Mouse (Mus musculus) hindbrain, embryonic 14.5 days (tissue): ENCODE measurements around the gene Gal3st4. TPM values are rescaled to one million over a fixed set of nuclear protein-coding genes. Genes with fewer than 3 reads are reported as not detected.

ENCODE experiments used
- ATAC-seq: fragments of 200-750 bp; cut with Nextera tagmentation; 2 replicates; pipeline ENCODE4 v1.8.0; 2017; ENCODE audit warnings: moderate number of reproducible peaks, mild to moderate bottlenecking, moderate TSS enrichment, moderate library complexity; ENCODE audit not compliant: low FRiP score
- DNase-seq: peaks from one replicate; pipeline ENCODE4 v3.0.0-alpha.2; 2015; ENCODE audit warnings: low spot score
- H3K27ac ChIP-seq: fragments of 300-500 bp; sonication (generic); 2 replicates; pipeline ENCODE4 v1.5.1; 2014; ENCODE audit warnings: mild to moderate bottlenecking, moderate library complexity
- H3K27me3 ChIP-seq: fragments of 300-500 bp; sonication (generic); 2 replicates; pipeline ENCODE4 v1.6.1; 2014; ENCODE audit warnings: mild to moderate bottlenecking, low read length, mixed read lengths; ENCODE audit not compliant: control insufficient read depth, insufficient read depth
- H3K36me3 ChIP-seq: fragments of 300-500 bp; sonication (generic); replicated peaks from 2 replicates; pipeline ENCODE4 v1.6.1; 2014; ENCODE audit not compliant: control insufficient read depth, insufficient read depth
- H3K4me1 ChIP-seq: fragments of 300-500 bp; sonication (generic); replicated peaks from 2 replicates; pipeline ENCODE4 v1.6.1; 2014; ENCODE audit warnings: antibody characterized with exemption, low read length, mixed read lengths; ENCODE audit not compliant: control insufficient read depth, insufficient read depth
- H3K4me2 ChIP-seq: fragments of 300-500 bp; sonication (generic); replicated peaks from 2 replicates; pipeline ENCODE4 v1.6.1; 2014; ENCODE audit warnings: mild to moderate bottlenecking, moderate library complexity
- H3K4me3 ChIP-seq: fragments of 300-500 bp; sonication (generic); replicated peaks from 2 replicates; pipeline ENCODE4 v1.5.1; 2014; ENCODE audit warnings: mild to moderate bottlenecking, low read length
- H3K9ac ChIP-seq: fragments of 300-500 bp; sonication (generic); 2 replicates; pipeline ENCODE4 v1.6.1; 2014
- H3K9me3 ChIP-seq: fragments of 300-500 bp; sonication (generic); 2 replicates; pipeline ENCODE4 v1.6.1; 2016; ENCODE audit warnings: low read length; ENCODE audit not compliant: control insufficient read depth
- WGBS: fragments of 180-500 bp; shearing (Covaris S2); extraction: QIAGEN DNeasy Blood & Tissue Kit; methylation state at CpG from one replicate; pipeline ENCODE4 v1.1.7; 2014; 5-methylcytosine and 5-hydroxymethylcytosine counted together
- polyA plus RNA-seq: library from polyadenylated mRNA; unstranded; fragments of >200 nt; fragmentation: Nextera tagmentation; extraction: Ambion mirVana; gene quantifications from 2 replicates; pipeline ENCODE4 v1.2.1, GENCODE M21; 2014

Gal3st4 gene
- 2.6 and 2.9 TPM in 2 replicates for polyA plus RNA-seq

GRCm38 (mm10) chr5:138272409-138272923 lies at the start of gene Gal3st4:
TSS of gene Gal3st4 (minus strand) at chr5:138272840.
- Histone ChIP-seq H3K4me3 (peak within 1 kb of the TSS; percentile 4; the same call in 1 of the 2 replicates), H3K27ac (peak within 1 kb of the TSS; percentile 17; the same call in 1 of the 2 replicates), H3K36me3 (peaks cover 29% of the 10 kb centered on the region), H3K9ac (peak within 1 kb of the TSS; percentile 45), H3K4me1 (peaks cover 36% of the 10 kb centered on the region), H3K4me2 (peak within 1 kb of the TSS; percentile 39), H3K27me3 (no peaks in the 10 kb centered on the region), H3K9me3 (no peaks in the 10 kb centered on the region)
- WGBS: 1% methylated on average over 12 of the region's 12 CpGs
- ATAC-seq (no peak), DNase-seq (no peak)

- Histone ChIP-seq H3K27me3 (no peaks in the 10 kb centered on the region), H3K9me3 (no peaks in the 10 kb centered on the region), H3K4me3 (no peak overlapping the region), H3K36me3 (no peaks in the 10 kb centered on the region), H3K9ac (no peak overlapping the region), H3K27ac (no peak overlapping the region), H3K4me1 (no peaks in the 10 kb centered on the region), H3K4me2 (no peak overlapping the region)
- no peak for ATAC-seq
- DNase-seq: no peak
- WGBS: 93% methylated on average over 3 of the region's 3 CpGs
Observed at GRCm38 (mm10) chr5:138312795-138313194, 40.2 kb upstream of the Gal3st4 start.

GRCm38 (mm10) chr5:138299613-138300012 lies 27.0 kb upstream of the Gal3st4 start:
- no peaks in the 10 kb centered on the region for H3K36me3 ChIP-seq
- no peaks in the 10 kb centered on the region for H3K4me1 ChIP-seq
- H3K9ac ChIP-seq: no peak overlapping the region
- no peak overlapping the region for H3K4me3 ChIP-seq
- no peak overlapping the region for H3K4me2 ChIP-seq
- no peak for ATAC-seq
- DNase-seq: no peak
- WGBS: 90% methylated on average over 2 of the region's 2 CpGs
- no peaks in the 10 kb centered on the region for H3K9me3 ChIP-seq
- no peak overlapping the region for H3K27ac ChIP-seq
- no peaks in the 10 kb centered on the region for H3K27me3 ChIP-seq

- no peak overlapping the region for H3K9ac ChIP-seq
- no peak overlapping the region for H3K4me3 ChIP-seq
- no peaks in the 10 kb centered on the region for H3K36me3 ChIP-seq
- no peak overlapping the region for H3K4me2 ChIP-seq
- H3K9me3 ChIP-seq: no peaks in the 10 kb centered on the region
- H3K27me3 ChIP-seq: no peaks in the 10 kb centered on the region
- H3K4me1 ChIP-seq: no peaks in the 10 kb centered on the region
- H3K27ac ChIP-seq: no peak overlapping the region
- DNase-seq: no peak
- ATAC-seq: no peak
Observed at GRCm38 (mm10) chr5:138294158-138294557, 21.5 kb upstream of the Gal3st4 start.

GRCm38 (mm10) chr5:138291638-138292037 lies 19.0 kb upstream of the Gal3st4 start:
- H3K4me3 ChIP-seq: no peak overlapping the region
- H3K9me3 ChIP-seq: no peaks in the 10 kb centered on the region
- H3K4me2 ChIP-seq: no peak overlapping the region
- no peaks in the 10 kb centered on the region for H3K27me3 ChIP-seq
- 80% methylated on average over 1 of the region's 1 CpGs for WGBS
- H3K36me3 ChIP-seq: no peaks in the 10 kb centered on the region
- no peak for ATAC-seq
- no peak for DNase-seq
- H3K27ac ChIP-seq: no peak overlapping the region
- no peak overlapping the region for H3K9ac ChIP-seq
- H3K4me1 ChIP-seq: no peaks in the 10 kb centered on the region

- Histone ChIP-seq H3K4me2 (no peak overlapping the region), H3K4me1 (no peaks in the 10 kb centered on the region), H3K9me3 (no peaks in the 10 kb centered on the region), H3K36me3 (no peaks in the 10 kb centered on the region), H3K9ac (no peak overlapping the region), H3K4me3 (no peak overlapping the region), H3K27me3 (no peaks in the 10 kb centered on the region), H3K27ac (no peak overlapping the region)
- WGBS: 80% methylated on average over 3 of the region's 3 CpGs
- DNase-seq: no peak
- no peak for ATAC-seq
Observed at GRCm38 (mm10) chr5:138287861-138288260, 15.2 kb upstream of the Gal3st4 start.

GRCm38 (mm10) chr5:138283540-138283939 lies 10.9 kb upstream of the Gal3st4 start:
- ATAC-seq: no peak
- no peak for DNase-seq
- Histone ChIP-seq H3K36me3 (no peaks in the 10 kb centered on the region), H3K27me3 (no peaks in the 10 kb centered on the region), H3K9me3 (peaks cover 7% of the 10 kb centered on the region; the same call in 1 of the 2 replicates), H3K27ac (no peak overlapping the region), H3K4me1 (peaks cover 6% of the 10 kb centered on the region), H3K4me3 (no peak overlapping the region), H3K9ac (no peak overlapping the region), H3K4me2 (no peak overlapping the region)
- WGBS: 59% methylated on average over 1 of the region's 1 CpGs

- peaks cover 15% of the 10 kb centered on the region; the same call in 1 of the 2 replicates for H3K36me3 ChIP-seq
- H3K4me1 ChIP-seq: peaks cover 23% of the 10 kb centered on the region
- DNase-seq (no peak), ATAC-seq (no peak)
- H3K9me3 ChIP-seq: peaks cover 7% of the 10 kb centered on the region; the same call in 1 of the 2 replicates
- no peak overlapping the region for H3K4me2 ChIP-seq
- no peak overlapping the region for H3K4me3 ChIP-seq
- WGBS: 86% methylated on average over 2 of the region's 2 CpGs
- H3K9ac ChIP-seq: no peak overlapping the region
- no peak overlapping the region for H3K27ac ChIP-seq
- H3K27me3 ChIP-seq: no peaks in the 10 kb centered on the region
Observed at GRCm38 (mm10) chr5:138281798-138282197, 9.2 kb upstream of the Gal3st4 start.

- no peaks in the 10 kb centered on the region for H3K27me3 ChIP-seq
- no peak overlapping the region for H3K9ac ChIP-seq
- 93% methylated on average over 15 of the region's 15 CpGs for WGBS
- H3K4me2 ChIP-seq: peak overlapping the region; percentile 68
- ATAC-seq (no peak), DNase-seq (no peak)
- H3K4me3 ChIP-seq: peak overlapping the region; percentile 54
- peaks cover 33% of the 10 kb centered on the region for H3K4me1 ChIP-seq
- H3K27ac ChIP-seq: no peak overlapping the region
- peaks cover 23% of the 10 kb centered on the region; the same call in 1 of the 2 replicates for H3K36me3 ChIP-seq
- peaks cover 7% of the 10 kb centered on the region; the same call in 1 of the 2 replicates for H3K9me3 ChIP-seq
Observed at GRCm38 (mm10) chr5:138280829-138281228, 8.2 kb upstream of the Gal3st4 start.

- Histone ChIP-seq H3K4me2 (peak overlapping the region; percentile 68), H3K4me3 (peak overlapping the region; percentile 54), H3K4me1 (peaks cover 37% of the 10 kb centered on the region), H3K27ac (no peak overlapping the region), H3K36me3 (peaks cover 28% of the 10 kb centered on the region), H3K9ac (no peak overlapping the region), H3K27me3 (no peaks in the 10 kb centered on the region), H3K9me3 (peaks cover 7% of the 10 kb centered on the region; the same call in 1 of the 2 replicates)
- DNase-seq: no peak
- ATAC-seq: no peak
- 21% methylated on average over 26 of the region's 26 CpGs for WGBS
Observed at GRCm38 (mm10) chr5:138280425-138280768, 7.8 kb upstream of the Gal3st4 start.
